In the genomic region with DNA sequence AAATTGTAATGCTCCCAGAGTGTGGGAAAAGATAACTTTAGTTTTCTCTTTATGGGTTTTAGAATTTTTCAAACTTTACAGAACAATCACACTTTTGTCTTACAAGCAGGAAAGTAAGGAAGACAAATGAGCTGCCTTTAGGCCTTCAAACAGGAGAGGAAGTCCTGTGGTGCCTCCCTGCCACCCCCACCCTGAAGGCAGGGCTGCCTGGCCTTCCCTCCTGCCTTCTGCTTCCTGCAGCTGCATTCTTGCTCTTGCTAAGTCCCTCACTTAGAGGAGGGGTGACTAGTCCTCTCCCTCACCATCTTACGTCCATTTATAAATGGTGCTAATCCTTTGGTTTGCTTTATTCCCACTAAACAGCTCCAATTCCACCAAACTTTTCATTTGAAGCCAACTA, we compare ENCODE assay signal across 11 mouse cellular contexts. TPM values are rescaled to one million over a fixed set of nuclear protein-coding genes. Genes with fewer than 3 reads are reported as not detected.
A peak's percentile ranks its signal among the peaks of the same experiment; 100 is the strongest.
DNase-seq lines count a peak whose midpoint lies in the region; ATAC-seq and TF ChIP-seq lines count a peak whose summit lies in the region.
"Had no signal": no experiment of that assay in that cellular context is flagged by ENCODE, and none has a peak within 500 bp of the region (broad histone marks: within the 10 kb centered on the region; RNA-seq: fewer than 3 reads in every experiment).

No protein-coding gene starts in this region.

- H3K27me3 ChIP-seq in kidney, adult 2 months (replicated peaks; ENCODE audit: control insufficient read depth, insufficient read depth, low read length) = no peaks in the 10 kb centered on the region
- H3K27me3 ChIP-seq in kidney, embryonic 15.5 days = no peaks in the 10 kb centered on the region
- no peaks in the 10 kb centered on the region for H3K27me3 ChIP-seq in kidney, embryonic 16.5 days (ENCODE audit: insufficient read depth, low read length)
- H3K27me3 ChIP-seq: heart, embryonic 15.5 days; midbrain, embryonic 13.5 days had no signal

- no peak overlapping the region for H3K9ac ChIP-seq in kidney, embryonic 15.5 days
- no peak overlapping the region for H3K9ac ChIP-seq in kidney, embryonic 16.5 days (replicated peaks; ENCODE audit: low read length)
- H3K9ac ChIP-seq: heart, embryonic 15.5 days; midbrain, embryonic 13.5 days had no signal

- H3K36me3 ChIP-seq in kidney, adult 2 months (ENCODE audit: control insufficient read depth, insufficient read depth, low read length) = no peaks in the 10 kb centered on the region
- no peaks in the 10 kb centered on the region for H3K36me3 ChIP-seq in kidney, embryonic 15.5 days
- H3K36me3 ChIP-seq in kidney, embryonic 16.5 days (ENCODE audit: insufficient read depth, low read length) = no peaks in the 10 kb centered on the region
- H3K36me3 ChIP-seq: heart, embryonic 15.5 days; midbrain, embryonic 13.5 days had no signal

- H3K4me2 ChIP-seq in kidney, embryonic 15.5 days = no peak overlapping the region
- H3K4me2 ChIP-seq in kidney, embryonic 16.5 days (replicated peaks; ENCODE audit: low read depth, low read length) = no peak overlapping the region
- H3K4me2 ChIP-seq: heart, embryonic 15.5 days; midbrain, embryonic 13.5 days had no signal

- TF ChIP-seq POLR2A in kidney, adult 2 months (IDR thresholded peaks at IDR 0.05; ENCODE audit: low read depth, low read length) = no peak
- no peak for TF ChIP-seq POLR2A in bone marrow macrophage, adult 2 months (IDR thresholded peaks at IDR 0.05; ENCODE audit: borderline replicate concordance, low read depth, low read length)

- no peak overlapping the region for H3K4me3 ChIP-seq in kidney, adult 2 months (ENCODE audit: insufficient read depth, low read depth, low read length)
- H3K4me3 ChIP-seq in kidney, embryonic 15.5 days (replicated peaks) = no peak overlapping the region
- no peak overlapping the region for H3K4me3 ChIP-seq in bone marrow macrophage, adult 2 months (ENCODE audit: insufficient read depth, low read length)
- H3K4me3 ChIP-seq in kidney, embryonic 16.5 days (ENCODE audit: low read length) = no peak overlapping the region
- H3K4me3 ChIP-seq: heart, embryonic 15.5 days; midbrain, embryonic 13.5 days had no signal

- DNase-seq in kidney, adult 2 months = peak; percentile 57
- DNase-seq in left cerebral cortex, adult 9 months (ENCODE audit: low spot score in 2 of 2) = no peak
- DNase-seq in cerebellum, adult 18-20 months = no peak

- ATAC-seq in kidney, embryonic 15.5 days (replicated peaks; ENCODE audit: low FRiP score) = no peak
- ATAC-seq in kidney, embryonic 16.5 days (ENCODE audit: low FRiP score, low TSS enrichment) = no peak
- 0 out of 2 replicates have a peak, but pooled peaks have one; percentile 36 for ATAC-seq in monocyte, adult 5-6 weeks (replicated peaks; ENCODE audit: insufficient number of reproducible peaks, low FRiP score, low TSS enrichment, poor library complexity, severe bottlenecking)
- no peak for ATAC-seq in activated CD4-positive, CD25-positive, alpha-beta regulatory T cell, adult 4 months
- ATAC-seq: forebrain, embryonic 16.5 days; midbrain, embryonic 13.5 days had no signal

- 66% methylated on average over 1 of the region's 1 CpGs for WGBS in kidney, adult 2 months
- WGBS in kidney, embryonic 15.5 days = 53% methylated on average over 1 of the region's 1 CpGs
- WGBS in kidney, embryonic 16.5 days = 63% methylated on average over 1 of the region's 1 CpGs

- H3K27ac ChIP-seq in kidney, adult 2 months (ENCODE audit: insufficient read depth, low read depth, low read length) = no peak overlapping the region
- no peak overlapping the region for H3K27ac ChIP-seq in kidney, embryonic 15.5 days
- H3K27ac ChIP-seq in bone marrow macrophage, adult 2 months (ENCODE audit: insufficient read depth, low read depth, low read length) = peak overlapping the region; percentile 96
- H3K27ac ChIP-seq in kidney, embryonic 16.5 days (ENCODE audit: low read length) = peak overlapping the region; percentile 69; the same call in 1 of the 2 replicates
- H3K27ac ChIP-seq: heart, embryonic 15.5 days; midbrain, embryonic 13.5 days had no signal

- no peaks in the 10 kb centered on the region for H3K9me3 ChIP-seq in kidney, embryonic 15.5 days (replicated peaks)
- 0 out of 2 replicates have a peak, but pooled peaks cover 3% of the 10 kb centered on the region for H3K9me3 ChIP-seq in kidney, embryonic 16.5 days (ENCODE audit: low read length)
- H3K9me3 ChIP-seq: heart, embryonic 15.5 days; midbrain, embryonic 13.5 days had no signal

- H3K4me1 ChIP-seq in kidney, adult 2 months (ENCODE audit: control insufficient read depth, insufficient read depth, low read length) = no peaks in the 10 kb centered on the region; the same call in 1 of the 2 replicates
- H3K4me1 ChIP-seq in kidney, embryonic 15.5 days = peaks cover 10% of the 10 kb centered on the region
- peaks cover 26% of the 10 kb centered on the region for H3K4me1 ChIP-seq in bone marrow macrophage, adult 2 months (ENCODE audit: control insufficient read depth, insufficient read depth, low read length)
- 0 out of 2 replicates have a peak, but pooled peaks cover 3% of the 10 kb centered on the region for H3K4me1 ChIP-seq in kidney, embryonic 16.5 days (ENCODE audit: insufficient read depth, low read length)

- no peak for TF ChIP-seq CTCF in kidney, adult 2 months (conservative IDR thresholded peaks at IDR 0.05; ENCODE audit: insufficient read depth, insufficient read length, low read depth, low read length)
- TF ChIP-seq CTCF in bone marrow macrophage, adult 2 months (IDR thresholded peaks at IDR 0.05; ENCODE audit: low read depth, low read length) = no peak

RNA-seq across cellular contexts. Expression of a gene that starts 4.4 kb away (rescaled TPM):
- polyA plus RNA-seq in kidney, adult 2 months (2012; rRNA removed) = 36.5 and 38.2 TPM in 2 replicates
- 57.3 and 66.6 TPM in 2 replicates for polyA plus RNA-seq in kidney, embryonic 15.5 days (2015; fragmentation: Nextera tagmentation; extraction: Ambion mirVana)
- 327 and 347 TPM in 2 replicates for polyA plus RNA-seq in bone marrow macrophage, adult 2 months (2012; ENCODE audit: insufficient read depth, insufficient read length, missing spikeins)
- polyA plus RNA-seq in kidney, embryonic 16.5 days (2015; fragmentation: Nextera tagmentation; extraction: Ambion mirVana) = 50.4 and 54.0 TPM in 2 replicates
- total RNA-seq in monocyte, adult 5-6 weeks (2017) = 102 to 129 TPM (median 116 TPM) in 3 replicates
- 1 to 10 TPM; 7.2 to 9.1 TPM for polyA plus RNA-seq in activated CD4-positive, CD25-positive, alpha-beta regulatory T cell, adult 4 months (2017; shearing (Covaris generic))

Comparison
In these comparisons a context has a peak if more than half of its experiments do, and no peak if none do; other contexts are left out.
1. H3K27ac ChIP-seq: peak in bone marrow macrophage, adult 2 months (single experiment) and kidney, embryonic 16.5 days (single experiment); none in kidney, adult 2 months (single experiment) and kidney, embryonic 15.5 days (single experiment).